Mouse (Mus musculus) brain, embryonic 18.5 days (tissue): ENCODE data around the gene Smim10l1.

ENCODE experiments used
- DNase-seq: peaks from one replicate; pipeline ENCODE4 v3.0.0-alpha.2; 2012; ENCODE audit warnings: low read depth, low spot score

Smim10l1 gene

DNA sequence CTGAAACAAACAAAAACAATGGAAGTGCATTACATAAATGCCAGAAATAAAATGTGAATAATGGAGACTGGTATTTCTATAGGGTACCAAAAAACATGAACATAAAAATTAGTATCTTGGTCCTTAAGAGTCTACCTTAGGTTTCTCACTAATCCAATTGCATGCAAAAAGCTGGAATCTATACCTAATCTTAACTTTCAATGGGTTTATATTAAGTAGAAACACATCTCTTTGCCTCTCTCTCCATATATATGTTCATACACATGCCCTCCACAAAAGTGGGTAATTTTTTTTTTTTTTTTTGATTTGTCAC lies at the start of gene Smim10l1:
Gene Smim10l1, plus strand, starts transcription at position 301 of the 313 bp plus-strand sequence.
- DNase-seq = no peak

DNA sequence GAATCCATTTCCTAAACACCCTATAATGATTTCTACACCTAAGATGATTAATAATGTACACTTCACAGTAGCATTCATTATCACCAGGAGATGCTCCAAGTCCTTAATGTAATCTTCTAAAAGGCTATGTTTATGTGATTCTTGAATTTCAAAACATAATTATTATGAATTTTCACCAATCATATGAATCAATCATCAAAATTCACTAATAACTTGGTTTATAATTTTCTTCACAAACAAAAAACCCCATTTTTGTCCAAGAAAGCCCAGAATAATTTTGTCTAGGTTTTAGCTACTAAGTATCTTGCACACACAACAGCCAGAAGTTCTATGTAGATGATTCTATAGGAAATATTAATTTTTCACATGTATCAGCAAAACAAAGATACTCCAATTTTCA lies 49.0 kb upstream of the Smim10l1 start, which contains the start of gene Tas2r140:
Gene Tas2r140, minus strand, starts transcription at position 101 of the 400 bp plus-strand sequence.
- no peak for DNase-seq

DNA sequence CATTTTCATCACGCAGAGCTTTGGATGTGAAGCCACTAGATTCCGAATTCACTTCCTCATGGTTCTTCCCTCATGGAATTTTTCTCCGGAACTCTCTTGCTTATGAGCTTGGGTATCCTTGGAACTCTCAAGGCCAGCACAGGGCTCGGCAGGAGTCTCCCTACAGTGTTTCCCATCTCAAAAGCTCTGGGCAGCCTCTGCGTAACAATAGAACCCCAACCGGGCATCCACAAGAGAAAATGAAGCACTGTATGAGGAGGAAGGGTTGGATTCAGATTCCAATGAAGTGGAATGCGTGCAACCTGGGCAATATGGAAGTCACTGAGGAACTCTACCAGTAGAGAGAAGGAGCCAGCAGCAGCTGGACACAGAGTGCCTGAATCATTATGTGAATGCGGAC lies 12.5 kb upstream of the Smim10l1 start:
- no peak for DNase-seq

DNA sequence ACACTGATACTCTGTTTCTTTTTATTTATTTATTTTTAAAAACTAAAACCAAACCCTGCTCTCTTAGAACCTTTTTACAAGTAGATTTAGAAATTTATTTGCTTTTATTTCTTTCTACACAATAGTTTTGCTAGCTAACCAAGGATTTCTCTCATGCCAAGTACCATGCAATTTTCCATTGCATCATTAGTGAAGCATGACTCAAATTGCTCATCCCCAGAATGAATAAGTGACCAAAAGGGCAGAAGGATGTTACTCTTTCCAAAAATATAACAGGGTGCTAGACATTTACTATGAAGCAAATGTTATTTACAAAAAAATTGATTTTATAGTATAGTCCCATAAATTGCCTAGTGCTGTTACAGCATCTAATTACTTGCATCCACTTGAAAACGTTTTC lies 2.3 kb upstream of the Smim10l1 start:
- no peak for DNase-seq

- DNase-seq = peak; percentile 81
These were observed 482 bp downstream of the Smim10l1 start for GRCm38 (mm10) chr6:133104922-133105859.
